8 mouse cellular contexts compared by ENCODE assay signal in the genomic region with DNA sequence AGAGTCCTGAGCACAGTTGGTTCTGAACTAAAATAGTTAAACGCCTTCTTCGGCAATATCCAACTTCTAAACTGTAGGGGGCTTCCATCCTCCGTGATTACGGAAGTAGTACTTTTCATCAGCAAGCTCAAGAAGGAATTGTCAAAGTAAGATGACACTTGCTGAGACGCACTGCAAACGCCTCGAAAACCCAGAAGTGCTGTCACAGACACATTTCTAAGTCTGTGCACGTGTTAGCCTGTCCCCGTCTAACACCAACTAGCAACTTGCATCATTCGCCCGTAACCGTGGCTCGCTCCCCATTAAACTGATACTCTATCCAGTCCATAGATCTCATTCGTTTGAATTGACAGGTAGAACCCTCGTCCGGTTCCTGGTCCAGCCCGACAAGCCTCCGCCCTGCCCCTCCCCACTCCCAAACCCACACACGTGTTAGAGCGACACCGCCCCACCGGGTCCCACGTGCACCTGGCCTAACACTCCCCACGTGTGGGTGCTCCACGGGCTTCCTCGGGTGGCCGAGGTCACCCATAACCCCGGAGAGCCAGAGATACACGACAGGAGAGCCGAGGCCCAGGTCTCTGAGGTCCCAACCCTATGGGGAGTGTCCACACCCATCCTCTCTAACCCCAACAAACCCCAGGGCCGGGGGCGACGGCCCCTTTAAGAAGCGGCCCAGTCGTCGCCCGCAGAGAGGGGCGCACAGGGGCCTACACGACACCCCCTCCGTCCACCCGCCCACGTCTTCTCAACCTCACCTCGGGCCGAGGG. TPM values are rescaled to one million over a fixed set of nuclear protein-coding genes. Genes with fewer than 3 reads are reported as not detected.
DNase-seq lines count a peak whose midpoint lies in the region; ATAC-seq and TF ChIP-seq lines count a peak whose summit lies in the region.

No protein-coding gene starts in this region.

- DNase-seq in MN1 (ENCODE audit: low spot score), result peak; percentile 74
- peak; percentile 70 to 76 for DNase-seq in cerebellum, adult 2 months
- DNase-seq in forebrain, postnatal 0 days, result peak; percentile 69
- peak; percentile 72 for DNase-seq in heart, postnatal 4 days
- peak; percentile 35 to 46 for DNase-seq in layer of hippocampus, adult 2 months (ENCODE audit: low spot score in 2 of 2)
- DNase-seq in lung, adult 2 months, result peak; percentile 82
- DNase-seq in thymus, adult 2 months, result peak; percentile 76

- peak overlapping the region; percentile 97 for H3K27ac ChIP-seq in cerebellum, adult 2 months (ENCODE audit: insufficient read depth, low read length)
- peak overlapping the region; percentile 99 for H3K27ac ChIP-seq in forebrain, postnatal 0 days (ENCODE audit: low read depth, low read length)
- peak overlapping the region; percentile 100 for H3K27ac ChIP-seq in layer of hippocampus, adult 2 months
- no peak overlapping the region for H3K27ac ChIP-seq in olfactory bulb, adult 2 months (ENCODE audit: insufficient read depth, low read depth, low read length)
- H3K27ac ChIP-seq in thymus, adult 2 months (ENCODE audit: control insufficient read depth, insufficient read depth, low read length), result peak overlapping the region; percentile 45

- no peaks in the 10 kb centered on the region for H3K9me3 ChIP-seq in forebrain, postnatal 0 days (ENCODE audit: low read length)

- H3K4me1 ChIP-seq in cerebellum, adult 2 months (ENCODE audit: control insufficient read depth, insufficient read depth, low read length), result peaks cover 5% of the 10 kb centered on the region; the same call in 1 of the 2 replicates
- peaks cover 8% of the 10 kb centered on the region for H3K4me1 ChIP-seq in forebrain, postnatal 0 days (ENCODE audit: insufficient read depth)
- H3K4me1 ChIP-seq in lung, adult 2 months (ENCODE audit: control insufficient read depth, insufficient read depth, low read length), result peaks cover 3% of the 10 kb centered on the region
- peaks cover 2% of the 10 kb centered on the region; the same call in 1 of the 2 replicates for H3K4me1 ChIP-seq in olfactory bulb, adult 2 months (ENCODE audit: control insufficient read depth, insufficient read depth, low read length)
- no peaks in the 10 kb centered on the region for H3K4me1 ChIP-seq in thymus, adult 2 months (replicated peaks; ENCODE audit: control insufficient read depth, insufficient read depth, low read length)

- ATAC-seq in forebrain, postnatal 0 days, result peak; percentile 50

- no peaks in the 10 kb centered on the region for H3K27me3 ChIP-seq in cerebellum, adult 2 months (ENCODE audit: control insufficient read depth, insufficient read depth, low read length)
- no peaks in the 10 kb centered on the region for H3K27me3 ChIP-seq in forebrain, postnatal 0 days (ENCODE audit: insufficient read depth, low read length)
- no peaks in the 10 kb centered on the region for H3K27me3 ChIP-seq in thymus, adult 2 months (ENCODE audit: control insufficient read depth, insufficient read depth, low read length)

- H3K4me2 ChIP-seq in forebrain, postnatal 0 days (ENCODE audit: low read depth), result peak overlapping the region; percentile 67

- TF ChIP-seq CTCF in cerebellum, adult 2 months (IDR thresholded peaks at IDR 0.05; ENCODE audit: borderline replicate concordance, insufficient read depth, low read depth, low read length), result no peak
- TF ChIP-seq CTCF in forebrain, postnatal 0 days (IDR thresholded peaks at IDR 0.05; ENCODE audit: low read depth), result peak; percentile 53
- peak; percentile 66 for TF ChIP-seq CTCF in layer of hippocampus, adult 2 months (conservative IDR thresholded peaks at IDR 0.05)
- no peak for TF ChIP-seq CTCF in lung, adult 2 months (IDR thresholded peaks at IDR 0.05; ENCODE audit: insufficient read depth, low read length)
- no peak for TF ChIP-seq CTCF in olfactory bulb, adult 2 months (IDR thresholded peaks at IDR 0.05; ENCODE audit: insufficient read depth, low read depth, low read length)
- TF ChIP-seq CTCF in thymus, adult 2 months (IDR thresholded peaks at IDR 0.05; ENCODE audit: borderline replicate concordance, control insufficient read depth, extremely low read depth, insufficient read depth, low read length, poor library complexity), result 0 out of 2 replicates have a peak, but pooled peaks have one; percentile 24

- under 1% methylated on average over 43 of the region's 44 CpGs for WGBS in cerebellum, adult 2 months
- WGBS in forebrain, postnatal 0 days, result 2% methylated on average over 41 of the region's 44 CpGs
- under 1% methylated on average over 42 of the region's 44 CpGs for WGBS in lung, adult 2 months
- 1% methylated on average over 41 of the region's 44 CpGs for WGBS in olfactory bulb, adult 2 months
- under 1% methylated on average over 44 of the region's 44 CpGs for WGBS in thymus, adult 2 months

- no peaks in the 10 kb centered on the region for H3K36me3 ChIP-seq in forebrain, postnatal 0 days (ENCODE audit: insufficient read depth)
- H3K36me3 ChIP-seq in thymus, adult 2 months (ENCODE audit: control insufficient read depth, insufficient read depth, low read length), result no peaks in the 10 kb centered on the region

- TF ChIP-seq POLR2A in cerebellum, adult 2 months (IDR thresholded peaks at IDR 0.05; ENCODE audit: borderline replicate concordance, insufficient read depth, low read length), result no peak
- no peak for TF ChIP-seq POLR2A in lung, adult 2 months (IDR thresholded peaks at IDR 0.05; ENCODE audit: borderline replicate concordance, extremely low read depth, low read depth, low read length)
- TF ChIP-seq POLR2A in olfactory bulb, adult 2 months (IDR thresholded peaks at IDR 0.05; ENCODE audit: insufficient read depth, low read depth, low read length), result 0 out of 2 replicates have a peak, but pooled peaks have one; percentile 6
- 0 out of 2 replicates have a peak, but pooled peaks have one; percentile 24 for TF ChIP-seq POLR2A in thymus, adult 2 months (IDR thresholded peaks at IDR 0.05; ENCODE audit: control insufficient read depth, extremely low read depth, insufficient read depth, low read length, poor library complexity)

- peak overlapping the region; percentile 94 for H3K4me3 ChIP-seq in cerebellum, adult 2 months (replicated peaks; ENCODE audit: insufficient read depth, low read depth, low read length)
- peak overlapping the region; percentile 99 for H3K4me3 ChIP-seq in forebrain, postnatal 0 days (ENCODE audit: low read depth, low read length)
- H3K4me3 ChIP-seq in layer of hippocampus, adult 2 months, result peak overlapping the region; percentile 96
- peak overlapping the region; percentile 88 for H3K4me3 ChIP-seq in lung, adult 2 months (replicated peaks; ENCODE audit: extremely low read depth, low read depth, low read length)
- H3K4me3 ChIP-seq in olfactory bulb, adult 2 months (ENCODE audit: insufficient read depth, low read depth, low read length), result peak overlapping the region; percentile 90
- peak overlapping the region; percentile 69 for H3K4me3 ChIP-seq in thymus, adult 2 months (ENCODE audit: control insufficient read depth, insufficient read depth, low read length)

- H3K9ac ChIP-seq in forebrain, postnatal 0 days, result peak overlapping the region; percentile 96

RNA-seq across cellular contexts. Expression of gene Ino80, which starts 0.7 kb away (rescaled TPM):
- polyA plus RNA-seq in cerebellum, adult 2 months (2012; rRNA removed), result 17.1 and 17.3 TPM in 2 replicates
- total RNA-seq in forebrain, postnatal 0 days (2014; rRNA removed), result 11.2 and 16.3 TPM in 2 replicates
- polyA plus RNA-seq in forebrain, postnatal 0 days (2015; fragmentation: Nextera tagmentation; extraction: Ambion mirVana), result 1.4 and 2.2 TPM in 2 replicates
- 10 to 100 TPM; 15.5 to 16.8 TPM for total RNA-seq in heart, postnatal 4 days (2021)
- total RNA-seq in layer of hippocampus, adult 2 months (2021), result 10 to 100 TPM; 21.0 to 21.6 TPM
- polyA plus RNA-seq in lung, adult 2 months (2012; rRNA removed), result 7.1 and 8.7 TPM in 2 replicates
- polyA plus RNA-seq in olfactory bulb, adult 2 months (2012; ENCODE audit: insufficient read depth, insufficient read length, low replicate concordance, missing spikeins), result not detected in 2 replicates
- 16.1 and 17.4 TPM in 2 replicates for polyA plus RNA-seq in thymus, adult 2 months (2012; rRNA removed)

Comparison
In these comparisons a context has a peak if more than half of its experiments do, and no peak if none do; other contexts are left out.
1. CTCF ChIP-seq: peak in forebrain, postnatal 0 days (single experiment), layer of hippocampus, adult 2 months (single experiment) and thymus, adult 2 months (single experiment); none in cerebellum, adult 2 months (single experiment), lung, adult 2 months (single experiment) and olfactory bulb, adult 2 months (single experiment).
2. POLR2A ChIP-seq: peak in olfactory bulb, adult 2 months (single experiment) and thymus, adult 2 months (single experiment); none in cerebellum, adult 2 months (single experiment) and lung, adult 2 months (single experiment).
3. Peak in every context shown above with its lines, with median percentiles within 50 percentile points of each other: DNase-seq and H3K4me3 ChIP-seq.